Mouse (Mus musculus) ES-Bruce4 (cell line): Measurements from ENCODE around the gene Sf3b4.

Source experiments
- CTCF ChIP-seq: IDR thresholded peaks from one replicate; pipeline ENCODE4 v1.8.1; 2011; ENCODE audit warnings: low read depth, low read length
- POLR2A ChIP-seq: IDR thresholded peaks from one replicate; pipeline ENCODE4 v1.8.1; 2011; ENCODE audit warnings: low read length; ENCODE audit not compliant: insufficient read depth

GRCm38 (mm10) chr3:96182382-96182776 is 10.2 kb downstream of the Sf3b4 start:
- TF ChIP-seq CTCF (no peak), POLR2A (no peak)
